Mouse (Mus musculus): Measurements from ENCODE around the gene Hacd1. TPM values are rescaled to one million over a fixed set of nuclear protein-coding genes. Genes with fewer than 3 reads are reported as not detected.

Hacd1 gene
- total RNA-seq, 2 experiments from 2014 or later, result 7.5 TPM; not detected in 1

Other genes with a start within 250 kb of the Hacd1 start
- 36.4 and 66.7 TPM in 2 replicates for gene Stam, start 18.0 kb upstream of the Hacd1 start, total RNA-seq (2015; ENCODE audit: low replicate concordance)
- gene Stam, start 18.0 kb upstream of the Hacd1 start, total RNA-seq (2017; ENCODE audit: low replicate concordance), result 23.3 and 41.1 TPM in 2 replicates
- 0.72 TPM in 1 of 2 replicates, not detected in the other for gene Tmem236, start 118.4 kb upstream of the Hacd1 start, total RNA-seq (2015; ENCODE audit: low replicate concordance)
- gene Tmem236, start 118.4 kb upstream of the Hacd1 start, total RNA-seq (2017; ENCODE audit: low replicate concordance), result 0.90 TPM in 1 of 2 replicates, not detected in the other
- gene Mrc1, start 173.3 kb upstream of the Hacd1 start, total RNA-seq (2015; ENCODE audit: low replicate concordance), result 40.7 and 43.6 TPM in 2 replicates
- gene Mrc1, start 173.3 kb upstream of the Hacd1 start, total RNA-seq (2017; ENCODE audit: low replicate concordance), result 34.5 and 37.7 TPM in 2 replicates

All from erythroid progenitor cell, adult 5-6 weeks (primary cell).